Mouse (Mus musculus) retina, postnatal 1 day (tissue): ENCODE measurements around the gene Syt15.

ENCODE experiments used
- DNase-seq: peaks from one replicate; pipeline ENCODE4 v3.0.0-alpha.2; 2012

The Syt15 gene

DNA sequence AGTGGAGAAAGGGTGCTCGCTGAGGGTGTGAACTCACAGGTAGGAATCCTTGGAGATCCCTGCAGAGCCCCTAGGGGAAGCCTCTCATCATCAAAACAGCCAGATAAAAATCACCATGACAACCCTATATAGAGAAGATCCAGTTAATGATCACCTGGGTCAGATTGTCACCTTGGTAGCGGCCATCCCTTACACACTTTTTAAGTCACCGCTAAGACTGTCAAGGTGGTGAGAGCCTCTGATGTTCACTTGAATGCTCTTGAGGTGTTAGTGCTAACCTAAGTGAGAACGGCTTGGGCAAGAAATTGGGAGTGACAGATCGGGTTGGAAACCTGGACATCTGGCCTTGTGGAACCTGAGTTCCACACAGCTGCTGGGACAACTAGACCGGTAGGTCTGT lies at the start of gene Syt15:
TSS of gene Syt15 (plus strand) at position 301 of the 400 bp plus-strand sequence.
- no peak for DNase-seq

DNA sequence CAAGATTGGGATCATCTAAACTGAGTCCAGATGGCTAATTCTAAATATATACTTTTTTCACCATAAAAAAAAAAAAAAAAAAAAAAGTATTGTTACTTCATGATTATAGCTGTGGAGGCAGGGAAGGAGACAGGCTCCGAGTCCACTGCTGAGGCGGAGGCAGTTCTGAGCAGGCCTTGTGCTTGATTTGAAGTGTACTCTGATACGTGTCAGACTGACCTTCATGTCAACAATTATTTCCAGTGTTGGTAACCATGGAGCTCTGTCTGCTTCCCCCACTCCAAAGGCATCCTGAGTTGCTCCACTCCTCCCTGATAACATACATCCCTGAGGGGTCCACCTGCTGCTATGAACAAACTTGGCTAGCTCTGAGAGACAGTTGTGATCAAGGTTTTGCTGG lies 48.3 kb upstream of the Syt15 start:
- DNase-seq, result no peak

DNA sequence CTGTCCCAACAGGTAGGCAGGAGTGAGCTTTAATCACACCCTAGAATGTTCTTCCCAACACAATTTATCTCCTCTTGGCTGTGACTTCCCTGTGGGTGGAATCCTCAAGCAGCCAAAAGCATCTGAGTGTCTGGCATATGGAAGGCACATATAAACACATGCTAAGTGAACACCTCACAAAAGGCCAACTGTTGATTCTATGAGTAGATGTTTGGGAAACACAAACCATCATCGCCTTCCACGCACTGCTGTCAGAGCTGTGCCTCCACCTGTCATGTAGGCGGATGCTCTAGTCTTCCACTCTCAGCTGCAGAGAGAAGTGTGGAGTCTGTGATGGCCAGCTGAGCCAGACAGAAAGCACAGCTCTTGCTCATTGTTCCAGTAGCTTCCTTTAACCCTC lies 40.0 kb upstream of the Syt15 start:
- DNase-seq, result no peak

DNA sequence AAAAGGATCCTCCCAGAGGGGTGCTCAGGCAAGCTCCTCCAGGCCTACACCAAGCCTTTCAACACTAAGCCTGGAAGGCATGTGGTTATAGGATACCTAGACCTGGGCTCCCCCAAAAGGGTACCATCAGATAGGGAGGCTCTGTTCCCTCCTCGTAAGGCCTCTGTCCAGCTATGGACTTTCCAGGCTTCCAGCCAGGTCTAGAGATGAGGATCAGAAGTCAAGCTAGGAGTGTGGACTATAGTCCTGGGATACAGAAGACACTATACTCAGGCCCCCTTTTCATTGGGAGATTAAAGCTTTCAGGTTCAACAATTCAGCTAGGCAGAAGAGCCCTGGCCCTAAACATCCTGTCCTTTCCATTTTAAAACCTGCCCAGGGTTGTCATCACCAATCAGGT lies 36.3 kb upstream of the Syt15 start:
- DNase-seq, result no peak

DNA sequence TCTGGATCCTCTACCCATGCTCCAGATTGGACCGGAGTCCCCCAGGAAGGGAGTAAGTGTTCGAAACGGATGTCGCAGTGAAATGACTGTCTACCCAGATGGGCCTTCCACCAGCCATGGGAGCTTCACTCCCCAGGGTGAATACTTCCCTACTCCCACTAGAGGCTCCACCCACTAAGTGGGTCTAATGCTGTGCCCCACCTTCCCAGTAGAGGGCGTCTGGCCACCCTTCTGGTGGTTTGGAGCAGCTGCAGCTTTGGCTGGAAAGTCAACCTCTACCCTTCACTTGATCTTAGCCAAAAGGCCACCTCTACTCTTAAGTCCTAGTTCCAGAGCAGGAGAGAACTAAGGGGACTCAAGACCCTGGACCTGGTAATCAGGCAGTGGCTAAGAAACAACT lies 30.8 kb upstream of the Syt15 start:
- peak; percentile 54 for DNase-seq

DNA sequence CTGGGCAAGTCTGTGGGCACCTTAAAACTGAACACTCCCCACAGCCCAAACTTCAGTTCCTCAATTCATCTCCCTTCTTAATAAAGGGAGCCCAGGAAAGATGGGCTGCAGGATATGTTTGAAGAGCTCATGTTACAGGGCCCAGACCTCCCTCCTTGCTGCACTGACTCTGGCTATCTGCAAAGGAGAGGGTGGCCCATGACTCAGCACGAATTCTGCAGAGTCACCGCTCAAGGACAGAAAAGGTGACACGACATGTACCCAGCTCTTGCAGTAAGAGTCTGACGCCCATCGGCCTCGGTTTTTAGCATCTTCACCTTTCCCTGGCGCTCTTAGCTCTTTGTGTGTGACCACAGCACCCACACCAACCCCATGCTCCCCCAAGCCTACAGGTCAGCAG lies 29.0 kb upstream of the Syt15 start:
- DNase-seq, result no peak

DNA sequence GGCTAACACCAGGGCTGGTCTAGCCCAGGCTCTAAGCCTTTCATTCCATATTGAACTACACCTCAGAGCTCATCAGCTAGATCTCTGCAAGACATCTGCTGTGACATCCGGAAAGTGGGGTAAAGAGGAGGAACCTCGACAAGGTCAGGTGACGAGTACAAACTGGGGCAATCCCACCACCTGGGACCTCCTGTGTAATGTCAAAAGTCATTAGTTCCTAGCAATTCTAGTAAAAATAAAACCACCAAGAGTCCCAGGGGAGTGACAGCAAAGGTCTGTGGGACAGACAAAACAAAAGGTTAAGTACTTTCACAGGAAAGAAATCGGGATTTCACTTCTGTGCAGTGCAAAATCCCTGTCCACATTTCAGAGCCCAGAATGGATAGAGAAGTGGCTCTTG lies 25.5 kb upstream of the Syt15 start:
- no peak for DNase-seq

DNA sequence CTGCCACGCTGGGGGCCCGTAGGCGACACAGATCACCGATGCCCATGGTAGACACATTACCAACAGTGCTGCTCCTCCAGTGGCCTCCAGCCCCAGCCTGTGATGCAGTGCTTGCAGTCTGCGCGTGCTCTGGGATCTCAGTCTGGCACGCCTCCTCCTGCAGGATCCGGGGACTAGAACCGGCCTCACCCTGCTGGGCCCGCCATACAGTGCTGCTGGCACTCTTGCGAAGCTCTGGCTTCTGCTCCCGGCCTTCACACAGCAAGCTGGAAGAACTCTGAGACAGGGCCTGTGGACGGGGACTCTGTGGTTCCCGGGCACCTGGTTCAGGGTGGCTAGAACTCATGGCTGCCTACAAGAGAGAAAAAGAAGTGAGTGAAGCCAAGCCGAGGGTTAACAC lies 23.9 kb upstream of the Syt15 start:
- no peak for DNase-seq

DNA sequence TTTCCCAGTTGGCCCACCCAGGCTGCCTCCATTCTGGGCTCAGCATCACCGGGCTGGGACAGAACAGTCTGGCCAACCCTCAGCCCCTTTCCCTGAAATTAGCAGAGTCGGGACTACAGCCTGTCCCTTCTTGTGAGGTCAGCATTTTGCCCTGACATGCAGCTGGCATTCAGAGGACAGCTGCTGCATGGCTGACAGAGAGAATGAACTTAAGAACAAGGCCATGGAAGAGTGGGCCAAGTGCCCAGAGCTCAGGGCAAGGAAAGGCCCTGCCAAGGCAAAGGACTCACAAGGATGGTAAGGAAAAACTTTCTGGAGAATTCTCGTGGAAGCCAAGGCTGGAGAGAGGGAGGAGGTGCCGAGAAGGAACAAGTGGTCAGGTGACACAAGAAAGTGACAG lies 22.7 kb upstream of the Syt15 start:
- DNase-seq, result no peak

DNA sequence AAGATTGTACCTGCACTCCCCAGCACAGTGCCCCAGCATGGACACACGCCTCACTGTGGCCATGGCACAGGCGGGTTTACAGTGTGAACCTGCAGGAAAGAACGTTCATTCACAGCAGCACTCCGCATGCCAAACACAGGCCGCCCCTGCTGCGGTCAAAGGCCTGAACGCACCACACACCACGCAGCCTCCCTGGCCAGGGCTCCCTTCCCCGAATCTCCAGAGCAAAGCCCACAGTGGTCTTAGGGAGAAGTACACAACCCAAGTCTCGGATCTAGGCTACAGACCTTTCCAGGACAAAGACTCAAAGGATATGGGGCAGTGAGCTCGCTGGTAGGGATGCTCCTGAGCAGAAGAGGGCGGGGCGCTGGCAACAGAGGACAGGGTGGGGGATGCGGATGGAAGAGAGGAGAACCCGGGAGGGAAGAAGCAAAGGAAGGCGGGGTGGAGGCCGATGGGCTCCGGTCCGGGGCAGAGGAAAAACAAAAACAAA lies 18.6 kb upstream of the Syt15 start:
- peak; percentile 72 for DNase-seq

DNA sequence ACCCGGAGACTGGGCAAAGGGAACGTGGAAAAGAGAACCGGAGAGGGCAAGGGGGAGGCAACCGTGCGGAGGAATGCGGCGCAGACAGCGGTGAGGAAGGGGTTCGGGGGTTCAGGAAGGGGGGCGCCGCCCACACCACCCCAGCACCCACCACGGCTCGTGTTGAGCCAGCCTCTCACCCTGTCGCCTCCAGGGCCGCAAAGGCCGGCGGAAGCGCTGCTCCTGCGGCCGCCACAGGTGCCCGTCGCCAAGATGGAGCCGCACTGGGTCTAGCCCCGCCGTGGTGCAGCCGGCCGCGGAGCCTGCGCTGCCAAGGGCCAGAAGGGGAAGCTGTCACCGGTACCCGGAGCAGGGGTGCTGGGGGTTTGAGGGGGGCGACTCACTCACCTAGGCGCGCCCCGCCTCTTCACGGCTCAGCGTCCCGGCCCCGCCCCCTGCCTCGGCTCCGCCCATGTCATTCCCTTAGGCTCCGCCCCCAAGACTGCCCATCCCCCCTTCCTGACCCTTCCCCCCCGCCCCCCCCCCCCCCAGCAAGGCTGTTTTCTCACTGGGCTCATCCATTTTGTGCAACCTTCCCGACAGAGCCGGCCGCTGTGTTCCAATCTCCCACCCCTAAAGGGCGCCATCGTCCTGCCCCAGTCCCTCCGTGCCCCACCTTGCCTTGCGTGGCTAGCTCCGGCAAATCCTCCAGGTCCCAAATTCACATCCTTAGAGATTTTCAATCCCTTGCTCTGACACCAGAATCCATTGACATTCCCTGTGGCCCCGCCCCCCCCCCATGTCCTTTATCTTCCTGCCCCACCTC lies 18.0 kb upstream of the Syt15 start, which contains the start of gene Gprin2:
TSS of gene Gprin2 (minus strand) at position 423 of the 805 bp plus-strand sequence.
- peak; percentile 57 for DNase-seq

DNA sequence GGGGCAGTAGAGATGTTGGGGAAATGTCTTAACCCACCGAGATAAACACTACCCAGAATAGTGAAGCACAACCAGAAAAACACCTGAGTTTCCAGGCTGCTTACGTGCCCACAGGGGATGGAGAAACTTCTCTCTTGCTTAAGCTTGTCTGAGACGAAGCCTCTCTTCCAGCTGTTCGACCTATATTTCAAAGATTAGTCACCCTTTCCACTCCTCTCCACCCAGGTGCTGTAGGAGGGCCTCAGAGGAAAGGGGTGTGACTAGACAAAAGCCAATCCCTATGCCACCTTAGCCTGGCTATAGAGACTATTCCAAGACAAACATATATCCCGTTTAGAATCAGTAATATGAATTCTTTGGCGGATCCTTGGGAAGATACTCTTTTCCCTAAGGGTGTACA lies 11.4 kb upstream of the Syt15 start:
- DNase-seq, result no peak

DNA sequence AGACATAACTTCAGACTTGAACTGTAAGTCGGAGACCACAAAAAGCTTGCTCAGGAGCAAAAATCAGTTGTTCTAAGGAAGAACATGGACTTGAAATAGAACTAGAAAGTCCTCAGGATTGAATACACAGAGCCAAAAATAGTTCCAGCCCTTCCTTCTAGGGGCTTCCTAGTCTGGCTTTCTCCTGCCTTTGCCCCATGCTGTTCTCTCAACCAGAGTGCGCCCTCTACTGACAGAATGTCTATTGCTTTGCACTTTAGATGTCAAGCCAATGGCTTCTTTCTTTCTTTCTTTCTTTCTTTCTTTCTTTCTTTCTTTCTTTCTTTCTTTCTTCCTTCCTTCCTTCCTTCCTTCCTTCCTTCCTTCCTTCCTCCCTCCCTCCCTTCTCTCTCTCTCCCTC lies 10.7 kb upstream of the Syt15 start:
- peak; percentile 43 for DNase-seq

DNA sequence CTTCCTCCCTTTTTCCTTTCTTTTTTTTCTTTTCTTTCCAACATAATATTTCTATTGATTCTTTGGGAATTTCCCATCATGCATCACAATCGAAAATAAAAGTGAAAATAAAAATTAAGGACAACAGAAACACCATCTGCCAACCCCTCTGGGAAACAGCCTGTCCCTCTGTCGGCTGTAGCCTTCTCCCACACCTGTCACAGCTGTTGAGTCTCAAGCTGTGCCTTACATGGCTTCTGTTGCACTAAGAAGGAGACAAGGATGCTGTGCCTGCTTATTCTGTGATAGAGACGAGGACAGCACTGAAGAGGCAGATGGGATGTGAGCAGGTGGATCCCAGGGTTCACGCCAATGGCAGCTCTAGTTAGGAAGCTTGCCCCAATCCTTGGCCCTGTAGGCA lies 10.3 kb upstream of the Syt15 start:
- no peak for DNase-seq

DNA sequence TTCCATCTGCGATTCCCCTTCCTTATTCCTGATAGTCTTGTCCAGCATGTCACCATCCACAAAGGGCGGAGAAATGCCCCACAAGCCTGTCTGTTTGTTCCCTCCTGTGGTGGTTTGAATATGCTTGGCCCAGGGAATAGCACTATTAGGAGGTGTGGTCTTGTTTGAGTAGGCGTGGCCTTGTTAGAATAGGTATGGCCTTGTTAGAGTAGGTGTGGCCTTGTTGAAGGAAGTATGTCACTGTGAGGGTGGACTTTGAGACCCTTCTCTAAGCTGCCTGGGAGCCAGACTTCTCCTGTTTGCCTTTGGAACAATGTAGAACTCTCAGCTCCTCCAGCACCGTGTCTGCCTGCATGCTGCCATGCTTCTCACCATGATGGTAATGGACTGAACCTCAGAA lies 9.5 kb upstream of the Syt15 start:
- DNase-seq, result no peak

DNA sequence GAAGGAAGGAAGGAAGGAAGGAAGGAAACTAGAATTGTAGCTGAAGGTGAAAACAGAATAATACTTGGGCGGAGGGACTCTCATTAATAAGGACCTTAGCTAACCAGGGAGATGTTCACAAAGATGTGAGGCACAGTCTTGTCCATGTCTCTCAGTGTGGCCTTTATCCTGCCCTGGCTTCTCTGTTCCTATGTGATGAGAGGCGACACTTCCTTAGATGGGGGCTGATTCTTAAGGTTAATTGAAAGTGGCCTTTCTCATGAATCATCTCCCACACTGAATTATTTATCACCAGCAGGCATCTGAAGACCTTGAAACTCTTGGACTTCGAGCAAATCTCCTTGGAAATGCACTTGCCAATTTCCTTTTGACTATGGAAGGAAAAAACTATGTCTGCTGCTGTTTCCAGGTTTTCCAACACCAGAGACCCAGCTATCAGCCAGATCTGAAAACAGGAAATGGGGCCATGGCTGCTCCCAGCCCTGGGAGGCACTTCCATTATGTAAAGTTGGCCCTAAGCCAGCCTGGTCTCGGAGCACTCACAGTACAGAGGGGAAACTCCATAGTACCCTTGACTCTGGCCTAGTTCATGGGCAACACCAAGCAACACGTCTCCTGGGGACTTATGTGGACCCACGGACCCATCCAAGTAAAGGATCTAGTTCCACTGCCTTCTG lies 3.8 kb upstream of the Syt15 start:
- DNase-seq, result peak; percentile 67

DNA sequence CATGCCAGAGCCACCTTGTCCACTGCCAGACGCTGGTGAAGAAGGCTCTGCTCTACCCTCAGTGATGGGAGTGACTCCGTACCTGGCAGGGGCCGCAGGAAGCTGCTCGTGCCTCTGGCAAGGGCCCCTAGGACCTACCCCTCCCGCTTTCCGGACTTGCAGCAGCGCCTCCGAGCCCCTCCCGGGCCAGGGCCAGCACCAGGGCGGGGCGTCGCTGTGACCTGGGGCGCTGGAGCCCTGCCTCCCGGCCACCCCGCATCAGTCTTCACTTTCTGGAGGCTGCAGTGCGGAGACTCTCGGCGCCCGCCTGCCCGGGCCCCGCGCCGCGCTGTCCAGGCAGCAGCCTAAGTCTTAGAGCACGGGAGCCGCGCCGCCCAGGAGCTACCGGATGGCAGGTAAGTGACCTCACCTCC lies 397 bp downstream of the Syt15 start:
- DNase-seq, result peak; percentile 27

DNA sequence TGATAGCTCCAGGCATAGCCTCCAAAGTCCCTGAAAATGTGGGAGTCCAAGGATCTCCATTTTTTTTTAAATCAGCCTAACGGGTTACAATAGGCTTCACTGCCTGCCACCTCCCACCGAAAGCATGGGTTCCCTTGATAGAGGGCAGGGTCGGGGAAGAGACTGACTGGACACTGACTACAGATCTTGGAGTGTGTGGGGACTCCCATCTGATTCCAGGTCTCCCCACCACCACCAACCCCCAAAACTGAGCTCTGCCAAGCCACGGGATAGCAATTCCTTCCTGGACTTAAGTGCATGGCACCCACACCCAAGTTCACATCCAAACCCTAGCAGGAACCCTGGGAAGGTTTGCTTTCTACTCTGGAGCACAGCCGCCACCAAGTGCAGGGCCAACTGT lies 1.0 kb downstream of the Syt15 start:
- DNase-seq, result no peak

DNA sequence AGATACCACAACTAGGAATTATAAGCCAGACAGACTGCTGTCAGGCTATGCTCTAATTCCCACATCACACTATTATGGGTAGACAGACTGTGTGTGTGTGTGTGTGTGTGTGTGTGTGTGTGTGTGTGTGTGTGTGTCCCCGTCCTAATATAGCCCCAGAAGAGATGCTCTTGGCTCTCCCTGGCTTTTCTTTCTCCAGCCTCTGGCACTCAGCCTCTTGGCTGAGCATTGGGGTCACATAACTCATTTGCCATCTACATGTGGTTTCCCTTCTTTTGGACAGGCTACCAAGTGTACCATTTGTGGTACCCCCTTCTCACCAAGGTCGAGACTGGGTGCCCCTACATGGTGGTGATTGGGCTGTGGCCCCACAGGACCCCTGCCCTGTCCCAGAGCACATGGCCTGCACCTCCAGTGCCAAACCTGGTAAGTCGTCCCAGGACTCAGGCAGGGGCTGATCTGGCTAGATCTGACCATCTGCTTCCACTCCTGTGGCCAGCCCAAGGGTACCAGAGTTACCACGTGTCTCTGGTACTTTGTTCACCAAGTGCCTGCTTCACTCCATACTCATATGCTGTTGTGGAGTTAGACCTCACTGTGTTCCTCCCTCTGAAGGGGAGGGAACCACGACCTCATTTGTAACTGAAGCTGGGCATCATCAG lies 2.2 kb downstream of the Syt15 start:
- DNase-seq, result no peak

DNA sequence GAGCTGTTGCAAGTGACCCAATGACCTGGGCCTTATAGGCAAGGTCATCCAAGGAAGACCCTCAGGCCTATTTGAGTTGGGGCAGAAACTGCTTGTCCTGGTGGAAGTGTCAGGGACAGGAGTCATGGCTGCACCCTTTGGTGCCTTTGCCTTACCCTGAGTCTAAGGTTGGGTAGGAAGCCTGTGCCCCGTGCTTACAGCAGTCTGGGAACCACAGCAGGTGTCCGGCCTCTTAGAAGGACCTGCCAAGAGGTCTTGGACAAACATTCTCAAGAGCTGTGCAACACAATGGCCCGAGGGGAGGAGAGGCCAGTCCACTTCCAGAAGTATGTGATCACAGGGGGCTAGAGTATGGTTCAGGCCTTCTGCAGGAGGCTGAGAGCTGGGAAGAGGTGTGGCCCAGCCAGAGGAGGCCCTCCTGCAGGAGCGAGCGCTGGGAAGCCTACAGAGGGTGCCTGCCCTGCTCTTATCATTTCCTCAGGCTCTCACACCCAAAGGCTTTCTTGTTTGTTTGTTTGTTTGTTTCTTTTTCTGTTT lies 4.0 kb downstream of the Syt15 start:
- DNase-seq, result no peak

DNA sequence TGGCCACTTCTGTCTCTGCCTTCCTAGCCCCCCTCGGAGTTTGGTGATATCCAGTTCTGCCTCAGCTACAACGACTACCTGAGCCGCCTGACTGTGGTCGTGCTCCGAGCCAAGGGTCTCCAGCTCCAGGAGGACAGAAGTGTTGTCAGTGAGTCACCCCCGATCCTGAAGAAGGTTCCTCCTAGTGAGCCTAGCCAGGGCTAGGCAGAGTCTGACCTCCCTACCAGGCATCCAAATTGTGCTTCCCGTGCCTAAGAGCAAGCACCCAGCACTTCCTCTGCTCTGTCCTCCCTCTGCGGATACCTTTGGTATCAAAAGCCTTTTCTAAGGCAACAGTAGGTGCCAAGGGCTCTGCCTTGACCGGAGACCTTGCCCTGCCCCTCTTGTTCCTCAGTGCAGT lies 6.6 kb downstream of the Syt15 start:
- DNase-seq, result no peak

DNA sequence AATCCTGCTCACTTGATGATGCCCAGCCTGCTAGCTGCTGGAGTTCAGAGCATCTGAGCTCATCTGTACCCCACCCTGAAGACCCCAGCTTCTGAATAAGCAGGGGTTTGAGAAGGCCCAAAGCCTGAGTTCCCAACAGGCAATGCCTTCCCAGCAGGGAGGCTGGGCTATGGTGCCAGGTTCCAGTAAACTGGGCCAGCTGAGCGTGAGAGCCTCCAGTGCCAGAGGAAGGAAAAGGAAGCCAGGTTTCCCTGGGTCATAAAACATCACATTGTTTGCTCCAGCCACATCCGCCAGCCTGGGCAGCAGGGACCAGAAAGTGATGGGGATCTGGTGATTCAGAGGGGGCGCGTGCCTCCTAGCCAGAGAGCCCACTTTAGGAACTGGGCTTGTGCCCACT lies 7.2 kb downstream of the Syt15 start:
- no peak for DNase-seq

DNA sequence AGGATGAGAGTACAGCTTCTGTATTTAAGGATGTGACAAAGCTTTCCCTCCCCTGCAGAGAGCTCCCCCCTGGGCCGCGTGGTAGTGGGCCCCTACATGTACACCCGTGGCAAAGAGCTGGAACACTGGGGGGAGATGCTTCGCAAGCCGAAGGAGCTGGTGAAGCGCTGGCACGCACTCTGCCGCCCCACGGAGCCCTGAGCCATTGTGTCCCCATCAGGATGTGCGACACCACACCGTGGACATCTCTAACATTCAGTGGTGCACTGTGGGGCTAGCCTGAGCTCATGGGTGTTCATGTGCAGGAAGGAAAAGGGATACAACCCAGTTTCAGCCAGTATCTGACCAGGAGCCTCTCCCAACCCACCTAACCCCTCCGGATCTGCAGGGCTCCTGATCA lies 8.6 kb downstream of the Syt15 start:
- no peak for DNase-seq
